Mouse (Mus musculus) c-Kit-positive CD71-positive TER-119-positive erythroid progenitor cells, embryonic 14.5 days (primary cell): ENCODE data around the gene Mrm2.
A peak's percentile ranks its signal among the peaks of the same experiment; 100 is the strongest.
"Not testable (repeated sequence)": the region's sequence is repeated elsewhere in the genome, so short reads cannot be mapped to it uniquely, and the experiment has no call there.

Experiments
- DNase-seq: peaks from one replicate; pipeline ENCODE4 v3.0.0-alpha.2; 2013; ENCODE audit warnings: low spot score

The Mrm2 gene

GRCm38 (mm10) chr5:140331615-140332512, at the start of gene Mrm2:
TSS of gene Mrm2 (minus strand) at chr5:140331898.
- DNase-seq = peak; percentile 81

GRCm38 (mm10) chr5:140381156-140381555, 49.5 kb upstream of the Mrm2 start:
- no peak for DNase-seq

GRCm38 (mm10) chr5:140379299-140379698, 47.6 kb upstream of the Mrm2 start:
- DNase-seq = no peak

GRCm38 (mm10) chr5:140378121-140378853, 46.6 kb upstream of the Mrm2 start:
- no peak for DNase-seq

- no peak for DNase-seq
These were observed 43.6 kb upstream of the Mrm2 start for GRCm38 (mm10) chr5:140375249-140375829.

- DNase-seq = no peak
These were observed 42.5 kb upstream of the Mrm2 start for GRCm38 (mm10) chr5:140374226-140374625.

- DNase-seq = no peak
These were observed 42.0 kb upstream of the Mrm2 start for GRCm38 (mm10) chr5:140373711-140374110.

- no peak for DNase-seq
These were observed 40.0 kb upstream of the Mrm2 start for GRCm38 (mm10) chr5:140371671-140372070.

- DNase-seq = no peak
These were observed 39.0 kb upstream of the Mrm2 start for GRCm38 (mm10) chr5:140370446-140371254.

GRCm38 (mm10) chr5:140369466-140369865, 37.8 kb upstream of the Mrm2 start:
- no peak for DNase-seq

- DNase-seq = no peak
These were observed 37.2 kb upstream of the Mrm2 start for GRCm38 (mm10) chr5:140368926-140369325.

- DNase-seq = not testable (repeated sequence)
These were observed 36.4 kb upstream of the Mrm2 start for GRCm38 (mm10) chr5:140368126-140368525.

- DNase-seq = no peak
These were observed 32.7 kb upstream of the Mrm2 start for GRCm38 (mm10) chr5:140364415-140364814.

GRCm38 (mm10) chr5:140359930-140360674, 28.4 kb upstream of the Mrm2 start:
- DNase-seq = no peak

- DNase-seq = no peak
These were observed 25.8 kb upstream of the Mrm2 start for GRCm38 (mm10) chr5:140357466-140357865.

GRCm38 (mm10) chr5:140355934-140356333, 24.2 kb upstream of the Mrm2 start:
- DNase-seq = no peak

- DNase-seq = no peak
These were observed 20.7 kb upstream of the Mrm2 start for GRCm38 (mm10) chr5:140352352-140352751.

GRCm38 (mm10) chr5:140350731-140351497, 19.2 kb upstream of the Mrm2 start:
- DNase-seq = no peak

- no peak for DNase-seq
These were observed 18.2 kb upstream of the Mrm2 start for GRCm38 (mm10) chr5:140349882-140350281.

GRCm38 (mm10) chr5:140346050-140346449, 14.4 kb upstream of the Mrm2 start:
- no peak for DNase-seq
